Mouse (Mus musculus): ENCODE results near the gene Decr2. TPM values are rescaled to one million over a fixed set of nuclear protein-coding genes. Genes with fewer than 3 reads are reported as not detected.

Gene Decr2
- polyA plus RNA-seq (2012; rRNA removed): 24.3 and 26.7 TPM in 2 replicates

GRCm38 (mm10) chr17:26089905-26090632 is at the start of gene Decr2:
Decr2 (minus strand) TSS chr17:26090337.

GRCm38 (mm10) chr17:26138239-26138836 is 48.2 kb upstream of the Decr2 start, which contains the start of gene Axin1:
Axin1 (plus strand) TSS chr17:26138688.

DNA sequence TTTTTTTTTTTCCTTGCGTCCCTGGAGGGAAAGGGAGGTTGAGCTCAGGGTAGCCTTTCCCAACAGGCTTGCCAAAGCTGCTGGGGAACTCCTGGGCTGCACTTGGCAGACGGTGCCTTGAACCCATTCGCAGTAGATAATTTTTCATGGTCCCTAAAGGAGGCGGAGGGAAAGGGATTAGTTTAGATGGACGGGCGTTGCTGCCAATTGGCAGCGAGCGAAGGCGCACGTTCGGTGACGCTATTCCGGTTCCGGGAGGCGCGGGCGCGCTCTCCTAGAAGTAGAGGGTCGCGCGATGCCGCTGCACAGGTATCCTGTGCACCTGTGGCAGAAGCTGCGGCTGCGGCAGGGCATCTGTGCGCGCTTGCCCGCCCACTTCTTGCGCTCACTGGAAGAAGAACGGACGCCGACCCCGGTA is 33.1 kb upstream of the Decr2 start, which contains the start of gene Mrpl28:
TSS of gene Mrpl28 (plus strand) at position 234 of the 418 bp plus-strand sequence.

GRCm38 (mm10) chr17:26113181-26113948 is 23.2 kb upstream of the Decr2 start, which contains the start of gene Tmem8:
Tmem8 (plus strand) TSS chr17:26113299.

GRCm38 (mm10) chr17:26095121-26095740 is 5.1 kb upstream of the Decr2 start, which contains the start of gene Nme4:
Nme4 (minus strand) TSS chr17:26095602.

GRCm38 (mm10) chr17:26068831-26069739 is 21.1 kb downstream of the Decr2 start, which contains the start of gene Rab11fip3:
Rab11fip3 (minus strand) TSS chr17:26069555.

Other genes with a start within 250 kb of the Decr2 start
- 27.5 and 27.9 TPM in 2 replicates for gene Gm20683, start 248.6 kb downstream of the Decr2 start, polyA plus RNA-seq (2012; rRNA removed)
- gene Rhot2, start 245.5 kb downstream of the Decr2 start, polyA plus RNA-seq (2012; rRNA removed): 94.8 and 98.3 TPM in 2 replicates
- gene Wdr90, start 228.8 kb downstream of the Decr2 start, polyA plus RNA-seq (2012; rRNA removed): 57.9 and 59.3 TPM in 2 replicates
- 10.1 and 10.9 TPM in 2 replicates for gene Mcrip2, start 221.6 kb downstream of the Decr2 start, polyA plus RNA-seq (2012; rRNA removed)
- 71.8 and 76.2 TPM in 2 replicates for gene Mettl26, start 215.3 kb downstream of the Decr2 start, polyA plus RNA-seq (2012; rRNA removed)
- 0.86 and 1.0 TPM in 2 replicates for gene Wfikkn1, start 209.5 kb downstream of the Decr2 start, polyA plus RNA-seq (2012; rRNA removed)
- 70.6 and 80.8 TPM in 2 replicates for gene Rab40c, start 170.6 kb downstream of the Decr2 start, polyA plus RNA-seq (2012; rRNA removed)
- 95.7 and 101 TPM in 2 replicates for gene Pigq, start 145.4 kb downstream of the Decr2 start, polyA plus RNA-seq (2012; rRNA removed)
- gene Nhlrc4, start 145.4 kb downstream of the Decr2 start, polyA plus RNA-seq (2012; rRNA removed): 0.11 and 0.34 TPM in 2 replicates
- 0.41 and 0.68 TPM in 2 replicates for gene A930017K11Rik, start 137.8 kb downstream of the Decr2 start, polyA plus RNA-seq (2012; rRNA removed)
- gene Capn15, start 104.5 kb downstream of the Decr2 start, polyA plus RNA-seq (2012; rRNA removed): 43.8 and 45.6 TPM in 2 replicates
- 64.6 and 66.8 TPM in 2 replicates for gene Rab11fip3, start 20.8 kb downstream of the Decr2 start, polyA plus RNA-seq (2012; rRNA removed)
- 55.0 and 61.3 TPM in 2 replicates for gene Nme4, start 5.3 kb upstream of the Decr2 start, polyA plus RNA-seq (2012; rRNA removed)
- gene Tmem8, start 23.0 kb upstream of the Decr2 start, polyA plus RNA-seq (2012; rRNA removed): 10.1 and 10.5 TPM in 2 replicates
- gene Mrpl28, start 33.2 kb upstream of the Decr2 start, polyA plus RNA-seq (2012; rRNA removed): 104 and 109 TPM in 2 replicates
- gene Axin1, start 48.4 kb upstream of the Decr2 start, polyA plus RNA-seq (2012; rRNA removed): 32.0 and 32.3 TPM in 2 replicates
- 0.05 and 0.09 TPM in 2 replicates for gene Pdia2, start 108.8 kb upstream of the Decr2 start, polyA plus RNA-seq (2012; rRNA removed)
- 9.7 and 15.0 TPM in 2 replicates for gene Rgs11, start 112.6 kb upstream of the Decr2 start, polyA plus RNA-seq (2012; rRNA removed)
- gene Arhgdig, start 117.4 kb upstream of the Decr2 start, polyA plus RNA-seq (2012; rRNA removed): 29.0 and 41.3 TPM in 2 replicates
- gene Fam234a, start 153.9 kb upstream of the Decr2 start, polyA plus RNA-seq (2012; rRNA removed): 23.6 and 29.9 TPM in 2 replicates
- 117 and 119 TPM in 2 replicates for gene Luc7l, start 162.6 kb upstream of the Decr2 start, polyA plus RNA-seq (2012; rRNA removed)